Mouse (Mus musculus) heart, adult 10 weeks (tissue): ENCODE results near the gene Gm5114. TPM values are rescaled to one million over a fixed set of nuclear protein-coding genes. Genes with fewer than 3 reads are reported as not detected.

Experiments used
- polyA plus RNA-seq: library from polyadenylated mRNA; stranded (reverse); fragments of 350-450 nt; fragmentation: Illumina TruSeq; extraction: RNeasy Lipid Tissue Mini Kit (QIAGEN cat#74804); gene quantifications from one replicate; pipeline ENCODE4 v1.2.3, GENCODE M21; 2014; ENCODE audit warnings: low read depth, low replicate concordance

Gene Gm5114
- polyA plus RNA-seq = not detected

GRCm38 (mm10) chr7:39413060-39413459 lies at the start of gene Gm5114:
Gene Gm5114 (minus strand): TSS chr7:39413160.

Other genes starting within 250 kb of the Gm5114 start
- 1.7 TPM for gene Zfp619, start 104.6 kb upstream of the Gm5114 start, polyA plus RNA-seq